Mouse (Mus musculus): ENCODE data around the gene Hspa13.
A peak's percentile ranks its signal among the peaks of the same experiment; 100 is the strongest.

The Hspa13 gene

GRCm38 (mm10) chr16:75766388-75767249, at the start of gene Hspa13:
Hspa13 (minus strand) TSS chr16:75767104.
- peak; percentile 94 for DNase-seq (ENCODE audit: low spot score)

GRCm38 (mm10) chr16:75779271-75779670, 12.4 kb upstream of the Hspa13 start:
- DNase-seq (ENCODE audit: low spot score) = no peak

GRCm38 (mm10) chr16:75773222-75773621, 6.3 kb upstream of the Hspa13 start:
- DNase-seq (ENCODE audit: low spot score) = no peak

- peak; percentile 40 for DNase-seq (ENCODE audit: low spot score)
Measured at GRCm38 (mm10) chr16:75767250-75768002, 522 bp upstream of the Hspa13 start.

GRCm38 (mm10) chr16:75752876-75753275, 14.0 kb downstream of the Hspa13 start:
- no peak for DNase-seq (ENCODE audit: low spot score)

GRCm38 (mm10) chr16:75750103-75750502, 16.8 kb downstream of the Hspa13 start:
- no peak for DNase-seq (ENCODE audit: low spot score)

GRCm38 (mm10) chr16:75748926-75749325, 18.0 kb downstream of the Hspa13 start:
- DNase-seq (ENCODE audit: low spot score) = no peak

GRCm38 (mm10) chr16:75744014-75744413, 22.9 kb downstream of the Hspa13 start:
- DNase-seq (ENCODE audit: low spot score) = no peak

- DNase-seq (ENCODE audit: low spot score) = no peak
Measured at GRCm38 (mm10) chr16:75717405-75718173, 49.3 kb downstream of the Hspa13 start.

- peak; percentile 1 for DNase-seq (ENCODE audit: low spot score)
Measured at GRCm38 (mm10) chr16:75696176-75696575, 70.7 kb downstream of the Hspa13 start.
